Mouse (Mus musculus): ENCODE data around the gene Gsg1l. TPM values are rescaled to one million over a fixed set of nuclear protein-coding genes. Genes with fewer than 3 reads are reported as not detected.

Gene Gsg1l
- polyA plus RNA-seq, 1 experiment from 2014 or later, result 3.5 TPM

DNA sequence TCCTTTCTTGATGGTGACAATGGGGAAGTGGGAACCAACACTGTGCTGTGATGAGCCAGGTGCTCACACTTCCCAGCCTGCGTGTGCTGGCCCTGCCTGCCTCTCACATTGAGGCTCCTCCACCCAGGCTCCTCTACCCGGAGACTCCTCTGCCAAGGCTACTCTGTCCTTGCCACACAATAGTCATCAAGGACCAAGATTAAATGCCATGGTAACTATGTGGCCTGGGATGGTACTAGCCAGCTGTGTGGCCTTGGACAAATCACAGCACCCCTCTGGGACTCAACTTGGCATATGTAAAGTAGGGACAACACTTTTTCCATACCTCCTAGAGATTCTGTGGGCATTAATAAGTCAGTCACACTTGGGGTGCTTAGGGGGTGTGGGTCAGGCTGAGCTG lies 182.3 kb downstream of the Gsg1l start:
- Histone ChIP-seq H3K9ac (no peak overlapping the region), H3K27me3 (no peaks in the 10 kb centered on the region), H3K4me1 (0 out of 2 replicates have a peak, but pooled peaks cover 7% of the 10 kb centered on the region), H3K36me3 (ENCODE audit: poor library complexity, severe bottlenecking) (no peaks in the 10 kb centered on the region), H3K4me2 (no peak overlapping the region), H3K9me3 (replicated peaks) (no peaks in the 10 kb centered on the region), H3K27ac (no peak overlapping the region), H3K4me3 (no peak overlapping the region)
- no peak for ATAC-seq
- WGBS, result 53% methylated on average over 2 of the region's 2 CpGs

DNA sequence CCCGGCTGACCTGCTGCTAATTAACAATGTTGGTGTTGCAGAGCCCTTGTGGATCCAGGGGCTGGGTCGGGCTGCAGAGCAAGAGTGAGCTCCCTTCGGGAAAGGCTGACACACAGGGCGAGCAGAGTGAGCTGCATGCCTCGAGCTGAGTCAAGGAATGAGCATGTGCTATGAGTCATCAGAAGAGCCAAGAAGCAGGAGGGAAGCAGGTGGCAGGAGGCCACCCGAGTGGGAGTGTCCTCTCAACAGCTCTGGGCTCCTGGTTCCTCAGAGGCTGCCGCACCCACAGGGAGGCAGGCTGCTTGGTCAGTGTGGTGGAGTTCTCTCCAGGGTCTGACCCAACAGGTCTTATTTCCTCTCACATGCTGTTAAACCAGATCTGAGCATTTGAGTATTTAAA lies 183.2 kb downstream of the Gsg1l start:
- Histone ChIP-seq H3K9me3 (replicated peaks) (no peaks in the 10 kb centered on the region), H3K27ac (no peak overlapping the region), H3K4me3 (no peak overlapping the region), H3K9ac (no peak overlapping the region), H3K36me3 (ENCODE audit: poor library complexity, severe bottlenecking) (no peaks in the 10 kb centered on the region), H3K4me2 (no peak overlapping the region), H3K4me1 (0 out of 2 replicates have a peak, but pooled peaks cover 7% of the 10 kb centered on the region), H3K27me3 (no peaks in the 10 kb centered on the region)
- 58% methylated on average over 7 of the region's 7 CpGs for WGBS
- no peak for ATAC-seq

GRCm38 (mm10) chr7:125897059-125897458 lies 185.2 kb downstream of the Gsg1l start:
- no peak overlapping the region for H3K4me3 ChIP-seq
- WGBS, result 79% methylated on average over 4 of the region's 4 CpGs
- H3K27ac ChIP-seq, result no peak overlapping the region
- 0 out of 2 replicates have a peak, but pooled peaks cover 7% of the 10 kb centered on the region for H3K4me1 ChIP-seq
- no peaks in the 10 kb centered on the region for H3K9me3 ChIP-seq (replicated peaks)
- H3K9ac ChIP-seq, result no peak overlapping the region
- no peaks in the 10 kb centered on the region for H3K27me3 ChIP-seq
- no peak overlapping the region for H3K4me2 ChIP-seq
- no peaks in the 10 kb centered on the region for H3K36me3 ChIP-seq (ENCODE audit: poor library complexity, severe bottlenecking)
- ATAC-seq, result no peak

GRCm38 (mm10) chr7:125893621-125894020 lies 188.6 kb downstream of the Gsg1l start:
- Histone ChIP-seq H3K9ac (no peak overlapping the region), H3K9me3 (replicated peaks) (no peaks in the 10 kb centered on the region), H3K4me1 (no peaks in the 10 kb centered on the region), H3K4me3 (no peak overlapping the region), H3K27me3 (no peaks in the 10 kb centered on the region), H3K4me2 (no peak overlapping the region), H3K27ac (no peak overlapping the region), H3K36me3 (ENCODE audit: poor library complexity, severe bottlenecking) (no peaks in the 10 kb centered on the region)
- 94% methylated on average over 5 of the region's 5 CpGs for WGBS
- no peak for ATAC-seq

DNA sequence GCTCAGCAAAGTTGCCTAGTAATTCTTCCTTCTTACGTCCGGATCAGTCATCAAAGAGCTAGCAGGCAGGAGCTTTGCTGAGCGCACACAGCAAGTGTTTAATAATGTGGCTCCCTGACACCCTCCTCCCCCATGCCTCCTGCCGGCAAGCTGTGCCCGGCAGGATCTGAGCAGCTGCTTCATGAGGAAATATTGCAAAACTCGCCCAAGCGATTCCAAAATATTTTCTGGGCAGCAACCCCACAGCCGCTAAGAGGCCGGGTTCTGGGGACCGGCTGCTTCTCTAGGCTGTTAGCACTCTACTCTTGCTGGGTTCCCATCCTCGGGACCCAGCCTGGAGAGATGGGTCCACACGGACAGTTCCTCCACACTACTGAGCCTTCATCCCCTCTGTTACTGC lies 193.8 kb downstream of the Gsg1l start:
- Histone ChIP-seq H3K36me3 (ENCODE audit: poor library complexity, severe bottlenecking) (no peaks in the 10 kb centered on the region), H3K4me3 (no peak overlapping the region), H3K9ac (no peak overlapping the region), H3K27me3 (no peaks in the 10 kb centered on the region), H3K9me3 (replicated peaks) (no peaks in the 10 kb centered on the region), H3K4me2 (no peak overlapping the region), H3K4me1 (peaks cover 14% of the 10 kb centered on the region), H3K27ac (no peak overlapping the region)
- ATAC-seq, result no peak
- WGBS, result 67% methylated on average over 12 of the region's 12 CpGs

DNA sequence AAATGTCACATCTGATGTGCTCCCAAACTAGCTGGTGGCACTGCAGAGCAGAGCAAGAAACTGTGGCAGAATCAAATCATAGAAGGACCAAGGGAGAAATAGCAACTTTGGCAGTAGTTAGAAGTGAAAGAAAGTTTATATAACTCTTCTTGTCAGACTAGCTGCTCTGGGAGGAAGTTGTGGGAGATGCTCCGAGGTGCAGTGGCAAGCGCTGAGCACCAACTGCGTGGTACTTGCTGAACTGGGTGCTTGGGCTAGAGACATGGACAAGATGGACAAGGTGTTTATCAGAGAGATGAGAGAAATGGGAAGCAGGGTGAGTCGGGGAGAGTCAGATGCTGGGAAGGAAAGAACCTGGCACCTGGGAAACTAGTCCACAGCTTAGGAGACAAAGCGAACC lies 194.4 kb downstream of the Gsg1l start:
- no peak for ATAC-seq
- WGBS, result 90% methylated on average over 5 of the region's 5 CpGs
- Histone ChIP-seq H3K27ac (no peak overlapping the region), H3K9ac (no peak overlapping the region), H3K4me1 (peaks cover 14% of the 10 kb centered on the region), H3K4me3 (no peak overlapping the region), H3K9me3 (replicated peaks) (no peaks in the 10 kb centered on the region), H3K36me3 (ENCODE audit: poor library complexity, severe bottlenecking) (no peaks in the 10 kb centered on the region), H3K4me2 (no peak overlapping the region), H3K27me3 (no peaks in the 10 kb centered on the region)

- no peak overlapping the region for H3K4me3 ChIP-seq
- H3K27ac ChIP-seq, result no peak overlapping the region
- peaks cover 14% of the 10 kb centered on the region for H3K4me1 ChIP-seq
- H3K9ac ChIP-seq, result no peak overlapping the region
- H3K27me3 ChIP-seq, result no peaks in the 10 kb centered on the region
- no peak for ATAC-seq
- no peaks in the 10 kb centered on the region for H3K9me3 ChIP-seq (replicated peaks)
- H3K36me3 ChIP-seq (ENCODE audit: poor library complexity, severe bottlenecking), result no peaks in the 10 kb centered on the region
- no peak overlapping the region for H3K4me2 ChIP-seq
- WGBS, result 81% methylated on average over 4 of the region's 4 CpGs
These were observed 195.1 kb downstream of the Gsg1l start for GRCm38 (mm10) chr7:125887124-125887523.

GRCm38 (mm10) chr7:125886116-125886680 lies 196.0 kb downstream of the Gsg1l start:
- H3K9ac ChIP-seq, result no peak overlapping the region
- peaks cover 14% of the 10 kb centered on the region for H3K4me1 ChIP-seq
- H3K27ac ChIP-seq, result no peak overlapping the region
- 62% methylated on average over 4 of the region's 4 CpGs for WGBS
- no peak overlapping the region for H3K4me3 ChIP-seq
- H3K9me3 ChIP-seq (replicated peaks), result no peaks in the 10 kb centered on the region
- H3K4me2 ChIP-seq, result no peak overlapping the region
- H3K27me3 ChIP-seq, result no peaks in the 10 kb centered on the region
- ATAC-seq, result no peak
- no peaks in the 10 kb centered on the region for H3K36me3 ChIP-seq (ENCODE audit: poor library complexity, severe bottlenecking)

- H3K4me2 ChIP-seq, result no peak overlapping the region
- no peaks in the 10 kb centered on the region for H3K36me3 ChIP-seq (ENCODE audit: poor library complexity, severe bottlenecking)
- H3K4me3 ChIP-seq, result no peak overlapping the region
- ATAC-seq, result no peak
- H3K9me3 ChIP-seq (replicated peaks), result no peaks in the 10 kb centered on the region
- H3K9ac ChIP-seq, result no peak overlapping the region
- WGBS, result 76% methylated on average over 2 of the region's 2 CpGs
- H3K27ac ChIP-seq, result no peak overlapping the region
- H3K4me1 ChIP-seq, result peaks cover 14% of the 10 kb centered on the region
- H3K27me3 ChIP-seq, result no peaks in the 10 kb centered on the region
These were observed 199.0 kb downstream of the Gsg1l start for GRCm38 (mm10) chr7:125883232-125883631.

DNA sequence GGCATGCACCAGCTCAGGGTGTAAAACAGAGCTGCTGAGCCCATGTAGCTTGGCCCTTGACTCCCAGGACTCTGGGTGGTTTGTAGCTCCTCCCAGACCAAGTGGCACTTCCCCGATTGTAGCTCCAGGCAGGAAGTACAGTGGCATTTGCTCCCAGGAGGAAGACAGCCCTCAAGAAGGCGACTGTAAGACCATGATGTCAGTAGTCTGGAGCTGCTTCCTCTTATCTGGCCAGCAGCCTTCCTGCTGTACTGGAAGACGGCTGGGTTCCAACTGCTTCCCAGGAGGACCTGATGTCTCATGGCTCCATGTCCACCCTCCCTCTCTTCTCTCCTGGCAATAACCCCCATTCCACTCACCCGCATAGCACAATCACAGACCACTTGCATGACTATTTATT lies 204.2 kb downstream of the Gsg1l start:
- H3K9me3 ChIP-seq (replicated peaks), result no peaks in the 10 kb centered on the region
- H3K36me3 ChIP-seq (ENCODE audit: poor library complexity, severe bottlenecking), result no peaks in the 10 kb centered on the region
- no peak overlapping the region for H3K4me3 ChIP-seq
- no peak for ATAC-seq
- H3K9ac ChIP-seq, result no peak overlapping the region
- whole genome bisulfite sequencing, result 80% methylated on average over 4 of the region's 4 CpGs
- H3K4me1 ChIP-seq, result no peaks in the 10 kb centered on the region
- no peak overlapping the region for H3K4me2 ChIP-seq
- H3K27me3 ChIP-seq, result no peaks in the 10 kb centered on the region
- H3K27ac ChIP-seq, result no peak overlapping the region

DNA sequence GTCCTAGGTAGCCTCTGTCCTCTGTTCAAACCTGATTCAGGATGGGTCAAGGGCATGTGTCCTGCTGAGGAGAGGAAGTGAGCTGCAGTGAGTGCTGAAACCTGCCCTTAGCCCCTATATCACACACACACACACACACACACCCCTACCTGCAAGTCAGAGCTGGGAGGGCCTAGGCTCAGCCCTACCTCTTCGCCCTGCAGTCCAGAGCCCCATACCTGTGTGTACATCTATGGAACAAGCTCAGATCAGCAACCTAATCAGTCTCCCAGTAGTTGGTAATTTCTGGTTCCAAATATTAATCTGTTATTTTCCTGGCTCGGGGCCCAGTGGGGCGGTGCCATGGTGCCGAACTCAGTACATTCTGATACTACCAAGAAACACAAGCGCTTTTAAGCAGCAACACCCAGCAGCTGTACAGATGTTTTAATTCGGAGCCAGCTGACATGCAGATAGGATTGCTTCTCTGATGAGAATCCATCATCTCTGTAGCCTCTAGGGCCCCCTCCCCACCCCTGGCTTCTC lies 208.2 kb downstream of the Gsg1l start:
- Histone ChIP-seq H3K4me1 (peaks cover 27% of the 10 kb centered on the region), H3K36me3 (ENCODE audit: poor library complexity, severe bottlenecking) (no peaks in the 10 kb centered on the region), H3K27ac (no peak overlapping the region), H3K4me2 (no peak overlapping the region), H3K4me3 (no peak overlapping the region), H3K27me3 (no peaks in the 10 kb centered on the region), H3K9ac (no peak overlapping the region), H3K9me3 (replicated peaks) (no peaks in the 10 kb centered on the region)
- no peak for ATAC-seq
- WGBS, result 88% methylated on average over 6 of the region's 6 CpGs

GRCm38 (mm10) chr7:125872874-125873273 lies 209.3 kb downstream of the Gsg1l start:
- Histone ChIP-seq H3K4me1 (peaks cover 27% of the 10 kb centered on the region), H3K27me3 (no peaks in the 10 kb centered on the region), H3K36me3 (ENCODE audit: poor library complexity, severe bottlenecking) (peaks cover 4% of the 10 kb centered on the region; the same call in 1 of the 2 replicates), H3K27ac (no peak overlapping the region), H3K9me3 (replicated peaks) (no peaks in the 10 kb centered on the region), H3K4me2 (no peak overlapping the region), H3K9ac (no peak overlapping the region), H3K4me3 (no peak overlapping the region)
- no peak for ATAC-seq
- WGBS, result 95% methylated on average over 3 of the region's 3 CpGs

- WGBS, result 27% methylated on average over 4 of the region's 6 CpGs
- peaks cover 27% of the 10 kb centered on the region for H3K4me1 ChIP-seq
- ATAC-seq, result no peak
These were observed 210.0 kb downstream of the Gsg1l start for GRCm38 (mm10) chr7:125872202-125872580.

More at GRCm38 (mm10) chr7:125872202-125872580, 210.0 kb downstream of the Gsg1l start:
- no peak overlapping the region for H3K4me2 ChIP-seq
- no peak overlapping the region for H3K4me3 ChIP-seq
- H3K9ac ChIP-seq, result no peak overlapping the region
- H3K27me3 ChIP-seq, result no peaks in the 10 kb centered on the region
- peaks cover 4% of the 10 kb centered on the region; the same call in 1 of the 2 replicates for H3K36me3 ChIP-seq (ENCODE audit: poor library complexity, severe bottlenecking)
- peak overlapping the region; percentile 79 for H3K27ac ChIP-seq
- no peaks in the 10 kb centered on the region for H3K9me3 ChIP-seq (replicated peaks)

Measured in forebrain, embryonic 13.5 days (tissue).